Mouse (Mus musculus): Measurements from ENCODE around the gene Setd4.

Setd4 gene

GRCm38 (mm10) chr16:93591450-93592430 is 12.1 kb downstream of the Setd4 start:
- no peak for DNase-seq (ENCODE audit: low spot score in 2 of 2)

DNA sequence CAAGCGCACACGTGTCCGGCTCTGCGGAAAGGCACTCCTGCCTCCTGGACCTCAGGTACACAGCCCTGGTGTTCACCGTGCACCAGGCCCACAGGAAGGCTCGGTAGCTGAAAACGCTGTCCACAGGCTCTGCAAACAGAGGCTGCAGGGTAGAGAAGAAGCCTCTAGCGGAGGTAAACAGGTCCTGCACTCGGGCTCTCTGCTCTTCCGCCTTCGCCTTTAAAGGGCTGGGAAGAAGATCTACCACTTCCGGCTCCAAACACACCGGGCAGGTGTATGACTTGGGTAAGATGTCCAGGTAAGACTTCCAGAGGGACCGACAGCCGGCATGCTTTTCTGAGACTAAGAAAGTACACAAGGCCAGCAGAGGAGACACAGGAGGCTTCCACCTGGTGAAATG is 12.9 kb downstream of the Setd4 start:
- no peak for DNase-seq (ENCODE audit: low spot score in 2 of 2)

DNA sequence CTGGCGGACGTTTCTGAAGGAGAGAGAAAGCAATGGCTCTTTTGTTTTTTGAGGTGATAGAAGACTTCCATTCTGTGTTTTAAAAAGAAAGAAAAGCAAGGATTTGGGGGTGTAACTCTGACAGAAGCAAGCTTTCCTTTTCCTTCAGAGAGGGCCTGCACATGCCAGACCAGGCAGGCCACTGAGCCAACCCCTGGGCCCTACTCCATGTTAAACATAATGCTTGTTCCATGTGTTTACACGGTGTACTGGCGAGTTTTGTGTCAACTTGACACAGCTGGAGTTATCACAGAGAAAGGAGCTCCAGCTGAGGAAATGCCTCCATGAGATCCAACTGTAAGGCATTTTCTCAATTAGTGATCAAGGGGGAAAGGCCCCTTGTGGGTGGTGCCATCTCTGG is 15.6 kb downstream of the Setd4 start:
- DNase-seq (ENCODE audit: low spot score in 2 of 2): no peak

DNA sequence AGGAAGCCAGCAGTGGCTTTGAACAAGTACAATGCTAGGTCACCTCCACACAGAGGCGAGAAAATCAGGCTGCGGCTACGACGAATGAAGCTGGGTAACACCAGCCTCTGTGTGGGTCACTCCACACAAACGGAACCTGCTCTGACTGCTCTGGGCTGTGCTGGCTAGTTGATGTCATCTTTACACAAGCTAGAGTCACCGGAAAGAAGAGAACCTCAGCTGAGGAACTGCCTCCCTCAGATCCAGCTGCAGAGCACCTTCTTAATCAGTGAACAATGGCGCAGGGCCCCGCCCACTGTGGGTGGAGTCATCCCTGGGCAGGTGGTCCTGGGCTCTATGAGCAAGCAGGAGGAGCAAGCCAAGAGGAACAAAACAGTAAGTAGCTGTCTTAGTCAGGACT is 17.5 kb downstream of the Setd4 start:
- peak; percentile 77 for DNase-seq (ENCODE audit: low spot score in 2 of 2)

- DNase-seq (ENCODE audit: low spot score in 2 of 2): peak in 1 of 2 experiments; percentile 19
Measured at GRCm38 (mm10) chr16:93585703-93586205, 18.1 kb downstream of the Setd4 start.

DNA sequence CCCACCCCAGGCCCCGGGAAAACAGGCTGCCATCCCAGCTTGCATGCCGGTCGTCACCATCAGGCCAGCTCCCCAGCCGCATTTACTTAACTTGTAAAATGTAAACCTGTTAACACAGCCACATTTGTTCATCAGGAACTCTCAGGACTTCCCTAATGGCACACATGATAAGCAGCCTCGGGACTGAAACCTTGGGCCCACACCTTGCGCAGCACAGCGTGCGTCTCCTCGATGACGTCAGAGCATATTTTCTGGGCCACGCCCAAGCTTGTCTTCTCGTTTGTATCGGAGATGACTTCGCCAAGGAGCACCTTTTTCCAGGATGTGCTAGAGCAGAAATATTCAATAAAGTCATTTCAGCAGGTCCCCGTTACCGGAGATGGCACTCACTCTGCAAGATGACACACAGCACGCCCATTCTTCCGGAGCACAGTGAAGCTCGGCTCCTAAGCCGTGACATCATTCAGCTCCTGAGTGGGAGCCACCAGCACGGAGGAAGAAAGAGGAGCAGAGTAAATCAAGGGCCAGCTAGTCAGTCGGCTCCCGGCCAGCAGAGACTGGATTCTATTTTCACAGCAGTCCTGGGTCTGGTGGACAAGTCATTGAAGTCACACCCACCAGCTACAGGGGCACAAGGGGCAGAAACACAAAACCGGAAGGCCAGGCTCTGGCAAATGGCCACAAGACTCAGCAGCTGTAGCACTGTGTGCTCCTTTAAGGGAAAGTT is 18.7 kb downstream of the Setd4 start:
- DNase-seq (ENCODE audit: low spot score in 2 of 2): no peak

- DNase-seq (ENCODE audit: low spot score in 2 of 2): no peak
Measured at GRCm38 (mm10) chr16:93581125-93581524, 22.7 kb downstream of the Setd4 start.

GRCm38 (mm10) chr16:93578346-93579005 is 25.4 kb downstream of the Setd4 start:
- DNase-seq (ENCODE audit: low spot score in 2 of 2): no peak

GRCm38 (mm10) chr16:93576412-93577082 is 27.3 kb downstream of the Setd4 start:
- peak; percentile 65 to 90 for DNase-seq (ENCODE audit: low spot score in 2 of 2)

- DNase-seq (ENCODE audit: low spot score in 2 of 2): no peak
Measured at GRCm38 (mm10) chr16:93575574-93575973, 28.3 kb downstream of the Setd4 start.

DNA sequence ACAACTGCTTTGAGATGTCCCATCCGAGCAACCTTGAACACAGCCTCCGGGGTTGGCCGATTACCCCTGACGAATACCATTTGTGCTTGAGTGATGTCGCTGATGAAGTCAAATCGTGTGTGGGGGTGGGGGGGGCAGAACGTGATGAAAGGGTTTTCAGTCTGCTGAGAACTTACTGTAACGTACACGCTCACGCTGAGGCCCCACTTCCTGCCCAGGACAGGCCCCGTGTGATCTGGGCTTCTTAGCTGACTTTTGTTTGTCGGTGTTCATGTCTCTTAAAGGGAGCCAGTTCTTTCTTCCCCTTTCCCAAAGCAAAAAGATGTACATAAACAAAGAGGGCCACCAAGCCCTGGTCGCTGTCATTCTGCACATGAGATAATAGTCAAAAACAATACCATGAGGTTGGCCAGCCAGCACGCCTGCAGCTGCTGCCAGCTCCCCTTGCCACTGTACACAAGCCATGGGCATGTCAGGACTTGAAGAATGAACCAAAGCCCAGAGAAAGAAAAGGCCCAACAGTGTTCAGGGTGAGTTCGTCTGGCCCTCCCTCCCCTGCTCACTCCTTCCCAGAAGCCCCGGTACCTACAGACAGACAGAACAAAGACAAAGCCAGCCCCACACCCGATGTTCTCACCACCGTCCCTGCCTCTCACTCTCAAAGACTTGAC is 29.2 kb downstream of the Setd4 start:
- DNase-seq (ENCODE audit: low spot score in 2 of 2): peak; percentile 59 to 62

- DNase-seq (ENCODE audit: low spot score in 2 of 2): no peak
Measured at GRCm38 (mm10) chr16:93573434-93573833, 30.4 kb downstream of the Setd4 start.

GRCm38 (mm10) chr16:93572383-93572782 is 31.5 kb downstream of the Setd4 start:
- DNase-seq (ENCODE audit: low spot score in 2 of 2): peak; percentile 57 to 63

DNA sequence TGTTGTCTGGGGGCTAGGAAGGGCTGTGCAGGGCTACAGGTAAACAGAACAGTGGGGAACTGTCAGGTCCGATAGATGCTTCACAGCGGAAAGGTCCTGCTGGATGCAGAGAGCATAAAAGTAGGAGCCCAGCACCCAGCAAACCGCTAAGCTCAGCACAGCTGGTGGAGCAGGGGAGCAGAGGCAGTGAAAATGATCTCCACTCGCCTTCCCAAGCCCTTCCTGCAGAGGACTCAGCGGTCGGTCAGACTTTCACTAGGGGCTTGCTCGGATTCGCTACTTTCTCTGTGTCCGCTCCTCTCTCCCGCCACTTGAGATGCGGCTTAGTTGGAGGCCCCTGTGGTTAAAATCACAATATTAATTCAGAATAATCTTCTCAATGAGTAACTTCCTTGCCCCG is 45.4 kb downstream of the Setd4 start:
- DNase-seq (ENCODE audit: low spot score in 2 of 2): no peak

- no peak for DNase-seq (ENCODE audit: low spot score in 2 of 2)
Measured at GRCm38 (mm10) chr16:93557646-93558045, 46.2 kb downstream of the Setd4 start.

DNA sequence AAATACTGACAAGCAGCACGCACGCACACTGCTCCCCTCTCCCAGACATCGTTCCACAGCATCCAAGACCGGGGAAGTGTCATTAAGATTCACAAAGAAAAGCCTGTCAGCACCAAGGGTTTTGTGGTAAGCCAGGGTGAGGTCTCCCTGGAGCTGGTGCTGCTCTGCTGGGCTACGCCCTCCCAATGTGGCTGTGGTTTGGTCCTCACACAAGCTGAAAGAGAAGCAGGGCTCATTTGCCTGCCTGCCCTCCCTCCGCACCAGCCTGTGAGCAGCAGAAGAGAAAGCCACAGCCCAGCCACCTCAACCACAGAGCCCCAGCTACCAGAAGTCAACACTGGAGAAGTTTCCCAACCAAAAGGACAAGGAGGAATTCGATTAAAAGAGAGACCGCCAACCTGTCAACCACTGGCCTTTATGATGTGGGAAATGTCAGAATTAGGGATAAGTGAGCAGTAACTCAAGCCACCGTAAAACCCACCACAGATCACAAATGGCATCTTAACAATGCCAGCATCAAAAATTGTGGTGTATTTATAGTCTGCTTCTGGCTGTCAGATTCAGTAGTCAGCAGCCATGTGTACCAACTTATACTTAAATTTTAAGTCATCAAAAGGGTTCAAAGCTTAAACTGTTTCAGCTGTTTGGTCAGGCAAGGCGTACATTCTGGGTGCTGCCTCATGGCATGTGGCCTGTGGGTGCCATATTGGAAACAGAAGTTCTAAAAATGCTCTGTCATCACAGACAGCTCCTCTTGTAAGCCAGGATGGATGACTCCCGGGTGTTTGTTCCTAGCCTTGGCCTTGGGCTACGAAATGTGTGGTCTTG is 51.0 kb downstream of the Setd4 start:
- DNase-seq (ENCODE audit: low spot score in 2 of 2): peak in 1 of 2 experiments; percentile 38

GRCm38 (mm10) chr16:93549287-93549686 is 54.6 kb downstream of the Setd4 start:
- no peak for DNase-seq (ENCODE audit: low spot score in 2 of 2)

DNA sequence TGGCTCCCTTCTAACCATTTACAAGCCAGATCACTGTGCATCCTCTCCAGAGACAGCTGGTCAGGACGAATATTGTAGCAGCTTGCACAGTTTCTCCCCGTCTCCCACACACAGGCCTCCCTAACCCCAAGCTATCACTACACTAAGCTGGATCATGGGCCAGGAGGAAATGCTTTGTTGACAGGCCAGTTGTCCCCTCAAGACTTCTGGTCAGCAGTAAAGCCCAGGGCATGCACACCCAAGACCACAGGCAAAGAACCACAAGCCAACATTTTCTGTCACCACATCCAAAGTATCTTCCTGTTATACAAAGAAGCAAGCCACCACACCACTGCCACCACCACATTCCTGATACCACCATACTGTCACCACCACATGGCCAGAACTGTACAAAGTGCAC is 55.8 kb downstream of the Setd4 start:
- DNase-seq (ENCODE audit: low spot score in 2 of 2): no peak

DNA sequence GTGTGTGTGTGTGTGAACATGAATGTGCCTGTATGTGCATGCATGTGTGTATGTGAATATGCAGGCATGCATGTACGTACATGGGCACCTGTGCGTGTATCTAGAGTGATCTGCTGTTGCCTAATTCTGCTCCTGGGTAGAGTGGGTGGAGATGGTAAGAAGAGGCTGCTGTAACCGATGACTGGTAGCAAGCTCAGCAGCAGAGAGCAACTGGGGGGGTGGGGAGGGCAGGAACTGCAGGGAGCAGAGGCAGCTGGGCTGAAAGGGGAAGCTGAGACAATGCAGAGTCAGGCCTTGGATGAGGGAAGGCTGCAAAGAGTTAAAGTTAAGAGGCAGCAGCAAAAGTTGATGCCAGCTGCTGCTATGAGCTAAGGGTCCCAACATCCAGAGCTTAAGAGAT is 56.7 kb downstream of the Setd4 start:
- DNase-seq (ENCODE audit: low spot score in 2 of 2): no peak

GRCm38 (mm10) chr16:93546354-93546965 is 57.4 kb downstream of the Setd4 start:
- no peak for DNase-seq (ENCODE audit: low spot score in 2 of 2)

All from thymus, postnatal 10 days (tissue).